Mouse (Mus musculus) heart, adult 2 months (tissue): ENCODE data around the gene Smg7.

Source experiments
- CTCF ChIP-seq: fragments of 200-600 bp; IDR thresholded peaks from 2 replicates; pipeline ENCODE4 v1.8.1; 2022; ENCODE audit warnings: antibody characterized with exemption, mild to moderate bottlenecking, moderate library complexity
- EP300 ChIP-seq: fragments of 200-500 bp; IDR thresholded peaks from 2 replicates; pipeline ENCODE4 v1.6.1; 2011; ENCODE audit warnings: low read depth, low read length, control low read depth; ENCODE audit not compliant: insufficient read depth
- POLR2A ChIP-seq: fragments of 200-500 bp; IDR thresholded peaks from 2 replicates; pipeline ENCODE4 v1.6.1; 2011; ENCODE audit warnings: mild to moderate bottlenecking, low read depth, low read length, control low read depth; ENCODE audit not compliant: insufficient read depth

- TF ChIP-seq POLR2A (peak; percentile 68; the same call in 1 of the 2 replicates), CTCF (peak; percentile 47), EP300 (peak; percentile 13; the same call in 1 of the 2 replicates)
These were observed 92.7 kb downstream of the Smg7 start for GRCm38 (mm10) chr1:152809541-152810252.
